Mouse (Mus musculus) intestine, embryonic 14.5 days (tissue): Measurements from ENCODE around the gene Rln3. TPM values are rescaled to one million over a fixed set of nuclear protein-coding genes. Genes with fewer than 3 reads are reported as not detected.

Experiments
- ATAC-seq: fragments of 200-750 bp; cut with Nextera tagmentation; replicated peaks from 2 replicates; pipeline ENCODE4 v1.8.0; 2017; ENCODE audit warnings: low read depth, moderate number of reproducible peaks, moderate TSS enrichment, moderate library complexity; ENCODE audit not compliant: low FRiP score, low TSS enrichment
- DNase-seq: peaks from one replicate; pipeline ENCODE4 v3.0.0-alpha.2; 2018; ENCODE audit warnings: low spot score
- H3K27ac ChIP-seq: fragments of 300-500 bp; sonication (generic); 2 replicates; pipeline ENCODE4 v1.5.1; 2014; ENCODE audit warnings: low read depth, mild to moderate bottlenecking, control low read depth
- H3K27me3 ChIP-seq: fragments of 300-500 bp; sonication (generic); replicated peaks from 2 replicates; pipeline ENCODE4 v1.6.1; 2014; ENCODE audit warnings: low read length, control low read depth; ENCODE audit not compliant: control insufficient read depth, insufficient read depth
- H3K36me3 ChIP-seq: fragments of 300-500 bp; sonication (generic); 2 replicates; pipeline ENCODE4 v1.6.1; 2014; ENCODE audit warnings: low read length, control low read depth; ENCODE audit not compliant: control insufficient read depth, insufficient read depth
- H3K4me1 ChIP-seq: fragments of 300-500 bp; sonication (generic); replicated peaks from 2 replicates; pipeline ENCODE4 v1.6.1; 2014; ENCODE audit warnings: low read length, control low read depth, mixed read lengths; ENCODE audit not compliant: control insufficient read depth, insufficient read depth
- H3K4me2 ChIP-seq: fragments of 300-500 bp; sonication (generic); 2 replicates; pipeline ENCODE4 v1.6.1; 2014; ENCODE audit warnings: low read length
- H3K4me3 ChIP-seq: fragments of 300-500 bp; sonication (generic); 2 replicates; pipeline ENCODE4 v1.5.1; 2014; ENCODE audit warnings: low read depth, low read length, control low read depth, mixed read lengths
- H3K9ac ChIP-seq: fragments of 300-500 bp; sonication (generic); 2 replicates; pipeline ENCODE4 v1.6.1; 2014; ENCODE audit warnings: mild to moderate bottlenecking, low read length
- H3K9me3 ChIP-seq: fragments of 300-500 bp; sonication (generic); 2 replicates; pipeline ENCODE4 v1.6.1; 2016; ENCODE audit warnings: low read length, control low read depth; ENCODE audit not compliant: control insufficient read depth
- WGBS: fragments of 180-500 bp; shearing (Covaris S2); extraction: QIAGEN DNeasy Blood & Tissue Kit; methylation state at CpG from one replicate; pipeline ENCODE4 v1.1.7; 2014; 5-methylcytosine and 5-hydroxymethylcytosine counted together
- polyA plus RNA-seq: library from polyadenylated mRNA; unstranded; fragments of >200 nt; fragmentation: Nextera tagmentation; extraction: Ambion mirVana; gene quantifications from 2 replicates; pipeline ENCODE4 v1.2.1, GENCODE M21; 2014

The Rln3 gene
- polyA plus RNA-seq, 1 experiment from 2014 or later: 0.41 TPM

DNA sequence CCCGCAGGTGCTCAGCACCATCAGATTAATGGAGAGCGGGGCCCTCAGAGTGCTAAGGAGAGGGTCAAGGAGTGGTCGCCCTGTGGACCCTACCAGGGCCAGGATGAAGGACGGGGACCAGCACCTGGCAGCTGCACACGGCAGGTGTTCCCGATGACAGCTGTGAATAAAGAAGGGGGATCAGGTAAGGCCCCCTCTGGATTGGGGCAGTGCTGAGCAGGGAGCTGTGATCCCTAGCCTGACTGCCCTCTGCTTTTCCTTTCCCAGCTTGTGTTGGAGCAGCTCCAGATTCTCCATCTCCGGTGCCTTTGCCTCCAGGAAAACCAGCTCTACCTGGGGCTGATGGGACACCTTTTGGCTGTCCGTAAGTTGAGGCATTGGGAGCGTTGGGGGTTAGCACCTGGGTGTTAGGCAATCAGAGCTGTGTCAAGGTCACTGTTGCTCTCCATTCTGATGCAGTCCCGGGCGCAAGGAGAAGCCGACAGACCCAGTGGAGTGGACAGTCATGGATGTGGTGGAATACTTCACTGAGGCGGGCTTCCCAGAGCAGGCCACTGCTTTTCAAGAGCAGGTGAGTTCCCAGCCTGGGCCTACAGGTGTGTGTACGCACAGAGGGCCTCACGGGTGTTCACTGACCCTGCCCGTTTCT lies 45.6 kb downstream of the Rln3 start:
- peak overlapping the region; percentile 68 for H3K4me2 ChIP-seq
- peaks cover 36% of the 10 kb centered on the region for H3K36me3 ChIP-seq
- 63% methylated on average over 16 of the region's 16 CpGs for WGBS
- no peak for DNase-seq
- H3K4me1 ChIP-seq: peaks cover 20% of the 10 kb centered on the region
- H3K9ac ChIP-seq: peak overlapping the region; percentile 62
- H3K4me3 ChIP-seq: peak overlapping the region; percentile 76
- H3K9me3 ChIP-seq: no peaks in the 10 kb centered on the region
- no peak for ATAC-seq
- no peaks in the 10 kb centered on the region for H3K27me3 ChIP-seq
- H3K27ac ChIP-seq: no peak overlapping the region

- Histone ChIP-seq H3K36me3 (peaks cover 43% of the 10 kb centered on the region), H3K9me3 (no peaks in the 10 kb centered on the region), H3K27me3 (no peaks in the 10 kb centered on the region), H3K4me3 (peak overlapping the region; percentile 76), H3K4me2 (peak overlapping the region; percentile 68), H3K4me1 (peaks cover 17% of the 10 kb centered on the region), H3K27ac (peak overlapping the region; percentile 97), H3K9ac (peak overlapping the region; percentile 62)
- 1% methylated on average over 80 of the region's 92 CpGs for WGBS
- ATAC-seq (no peak), DNase-seq (peak; percentile 85)
Measured at GRCm38 (mm10) chr8:83998231-83999056, 46.4 kb downstream of the Rln3 start.

DNA sequence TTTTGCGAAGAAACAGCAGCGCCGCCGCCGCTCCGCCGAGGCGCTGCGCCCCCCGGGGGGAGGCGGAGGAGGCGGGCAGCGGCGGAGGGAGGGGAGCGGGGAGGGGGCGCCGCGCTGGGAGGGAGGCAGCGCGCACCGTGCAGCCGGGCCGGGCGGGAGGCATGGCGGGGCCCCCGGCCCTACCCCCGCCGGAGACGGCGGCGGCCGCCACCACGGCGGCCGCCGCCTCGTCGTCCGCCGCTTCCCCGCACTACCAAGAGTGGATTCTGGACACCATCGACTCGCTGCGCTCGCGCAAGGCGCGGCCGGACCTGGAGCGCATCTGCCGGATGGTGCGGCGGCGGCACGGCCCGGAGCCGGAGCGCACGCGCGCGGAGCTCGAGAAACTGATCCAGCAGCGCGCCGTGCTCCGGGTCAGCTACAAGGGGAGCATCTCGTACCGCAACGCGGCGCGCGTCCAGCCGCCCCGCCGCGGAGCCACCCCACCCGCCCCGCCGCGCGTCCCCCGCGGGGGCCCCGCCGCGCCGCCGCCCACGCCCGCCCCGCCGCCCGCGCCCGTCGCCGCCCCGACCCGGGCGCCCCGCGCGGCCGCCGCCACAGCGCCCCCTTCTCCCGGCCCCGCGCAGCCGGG lies 47.2 kb downstream of the Rln3 start, which contains the start of gene Samd1:
TSS of gene Samd1 (plus strand) at position 162 of the 631 bp plus-strand sequence.
- Histone ChIP-seq H3K9ac (peak within 1 kb of the TSS; percentile 79), H3K4me1 (peaks cover 17% of the 10 kb centered on the region), H3K4me2 (peak within 1 kb of the TSS; percentile 81), H3K27me3 (no peaks in the 10 kb centered on the region), H3K9me3 (no peaks in the 10 kb centered on the region), H3K4me3 (peak within 1 kb of the TSS; percentile 76), H3K27ac (peak within 1 kb of the TSS; percentile 97), H3K36me3 (peaks cover 45% of the 10 kb centered on the region)
- 1% methylated on average over 42 of the region's 112 CpGs for WGBS
- ATAC-seq: 0 out of 2 replicates have a peak, but pooled peaks have one; percentile 7
- DNase-seq: peak; percentile 78

DNA sequence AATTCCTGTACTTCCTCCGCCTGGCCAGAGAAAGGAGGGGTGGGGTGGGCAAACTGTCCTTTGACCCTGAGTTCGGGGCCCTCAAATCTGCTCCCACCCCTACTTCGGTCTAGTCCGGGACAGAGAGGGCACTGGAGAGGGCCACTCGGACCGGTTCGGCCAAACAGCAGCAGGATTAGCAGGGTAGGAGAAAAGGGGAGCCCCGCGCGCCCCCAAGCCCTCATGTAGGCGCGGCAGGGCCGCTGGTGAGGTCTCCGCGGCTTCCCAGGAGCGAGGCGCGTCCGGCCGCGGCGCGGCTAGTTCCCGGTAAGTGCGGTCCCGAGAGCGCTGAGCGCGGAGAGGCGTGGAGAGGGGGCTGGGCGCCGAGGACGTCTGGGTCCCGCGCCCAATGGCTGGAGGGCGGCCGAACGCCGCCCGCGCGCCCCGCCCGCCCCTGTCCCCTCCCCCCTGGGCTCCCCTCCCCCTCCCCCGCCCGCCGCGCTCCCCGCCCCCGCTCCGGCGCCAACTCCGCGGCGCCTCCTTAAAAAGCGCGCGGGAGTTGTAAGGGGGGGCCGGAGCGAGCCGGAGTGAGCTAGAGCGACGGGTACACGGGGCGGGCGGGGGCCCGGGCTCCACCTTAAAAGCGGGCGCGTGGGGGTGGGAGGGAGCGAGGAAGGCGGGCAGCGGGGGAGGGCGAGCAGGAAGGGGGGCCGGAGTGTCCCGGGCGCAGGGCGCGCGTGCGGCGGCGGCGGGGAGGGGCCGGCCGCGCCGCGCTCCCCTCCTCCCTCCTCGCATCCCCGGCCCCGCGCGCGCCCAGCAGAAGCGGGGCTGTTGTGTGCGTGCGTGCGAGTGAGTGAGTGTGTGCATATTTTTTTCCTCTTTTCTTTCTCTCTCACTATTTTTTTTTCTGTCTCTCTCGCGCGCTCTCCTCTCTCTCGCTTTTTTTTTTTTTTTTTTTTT lies 48.0 kb downstream of the Rln3 start:
- H3K27me3 ChIP-seq: no peaks in the 10 kb centered on the region
- 0% methylated on average over 47 of the region's 103 CpGs for WGBS
- peak overlapping the region; percentile 79 for H3K9ac ChIP-seq
- H3K9me3 ChIP-seq: no peaks in the 10 kb centered on the region
- peaks cover 51% of the 10 kb centered on the region for H3K36me3 ChIP-seq
- peak overlapping the region; percentile 81 for H3K4me2 ChIP-seq
- H3K4me1 ChIP-seq: peaks cover 17% of the 10 kb centered on the region
- H3K27ac ChIP-seq: peak overlapping the region; percentile 97
- peak; percentile 90 for DNase-seq
- peak overlapping the region; percentile 76 for H3K4me3 ChIP-seq
- ATAC-seq: peak; percentile 78

GRCm38 (mm10) chr8:83995973-83996372 lies 48.8 kb downstream of the Rln3 start:
- peak overlapping the region; percentile 79; the same call in 1 of the 2 replicates for H3K9ac ChIP-seq
- DNase-seq (no peak), ATAC-seq (0 out of 2 replicates have a peak, but pooled peaks have one; percentile 0)
- H3K4me3 ChIP-seq: peak overlapping the region; percentile 76
- H3K27me3 ChIP-seq: no peaks in the 10 kb centered on the region
- peaks cover 17% of the 10 kb centered on the region for H3K4me1 ChIP-seq
- peaks cover 55% of the 10 kb centered on the region for H3K36me3 ChIP-seq
- no peaks in the 10 kb centered on the region for H3K9me3 ChIP-seq
- H3K27ac ChIP-seq: no peak overlapping the region
- peak overlapping the region; percentile 81 for H3K4me2 ChIP-seq
- 19% methylated on average over 12 of the region's 12 CpGs for WGBS

- Histone ChIP-seq H3K9ac (no peak overlapping the region), H3K9me3 (no peaks in the 10 kb centered on the region), H3K36me3 (peaks cover 55% of the 10 kb centered on the region), H3K4me2 (no peak overlapping the region), H3K4me1 (peaks cover 9% of the 10 kb centered on the region), H3K27me3 (no peaks in the 10 kb centered on the region), H3K4me3 (no peak overlapping the region), H3K27ac (no peak overlapping the region)
- WGBS: 85% methylated on average over 3 of the region's 3 CpGs
- no peak for DNase-seq
- ATAC-seq: no peak
Measured at GRCm38 (mm10) chr8:83994030-83994429, 50.8 kb downstream of the Rln3 start.
